In genomic region chr16:21281958-21282730, GRCm38 (mm10) we compare ENCODE assay signal across 15 mouse cellular contexts.
DNase-seq lines count a peak whose midpoint lies in the region; ATAC-seq and TF ChIP-seq lines count a peak whose summit lies in the region.
"Had no signal": no experiment of that assay in that cellular context is flagged by ENCODE, and none has a peak within 500 bp of the region (broad histone marks: within the 10 kb centered on the region; RNA-seq: fewer than 3 reads in every experiment).

No protein-coding gene starts in this region.

- 0 out of 2 replicates have a peak overlapping the region, but pooled peaks have one; percentile 15 for H3K4me2 ChIP-seq in hindbrain, embryonic 12.5 days (replicated peaks)
- H3K4me2 ChIP-seq in hindbrain, embryonic 14.5 days (replicated peaks), result no peak overlapping the region
- no peak overlapping the region for H3K4me2 ChIP-seq in intestine, embryonic 16.5 days (ENCODE audit: low read depth, low read length)
- H3K4me2 ChIP-seq in neural tube, embryonic 15.5 days, result 0 out of 2 replicates have a peak overlapping the region, but pooled peaks have one; percentile 19

- H3K4me1 ChIP-seq in hindbrain, embryonic 12.5 days, result peaks cover 15% of the 10 kb centered on the region
- no peaks in the 10 kb centered on the region; the same call in 1 of the 2 replicates for H3K4me1 ChIP-seq in hindbrain, embryonic 14.5 days (replicated peaks; ENCODE audit: control insufficient read depth, insufficient read depth, low read length)
- H3K4me1 ChIP-seq in intestine, embryonic 16.5 days (ENCODE audit: control insufficient read depth, insufficient read depth, low read length), result peaks cover 21% of the 10 kb centered on the region
- H3K4me1 ChIP-seq in neural tube, embryonic 15.5 days, result peaks cover 11% of the 10 kb centered on the region; the same call in 1 of the 2 replicates

- 0 out of 2 replicates have a peak overlapping the region, but pooled peaks have one; percentile 0 for H3K9ac ChIP-seq in hindbrain, embryonic 12.5 days
- no peak overlapping the region for H3K9ac ChIP-seq in hindbrain, embryonic 14.5 days
- no peak overlapping the region for H3K9ac ChIP-seq in intestine, embryonic 16.5 days (ENCODE audit: low read depth, low read length)
- no peak overlapping the region for H3K9ac ChIP-seq in neural tube, embryonic 15.5 days (replicated peaks)

- no peak overlapping the region for H3K27ac ChIP-seq in hindbrain, embryonic 12.5 days
- no peak overlapping the region for H3K27ac ChIP-seq in hindbrain, embryonic 14.5 days
- no peak overlapping the region for H3K27ac ChIP-seq in intestine, embryonic 16.5 days (ENCODE audit: low read length)
- H3K27ac ChIP-seq in neural tube, embryonic 15.5 days (replicated peaks), result no peak overlapping the region

- no peak for TF ChIP-seq CTCF in brain, embryonic 14.5 days (IDR thresholded peaks at IDR 0.05; ENCODE audit: borderline replicate concordance, extremely low read depth, insufficient read depth, insufficient read length)

- peaks cover 19% of the 10 kb centered on the region for H3K27me3 ChIP-seq in hindbrain, embryonic 12.5 days
- no peaks in the 10 kb centered on the region for H3K27me3 ChIP-seq in hindbrain, embryonic 14.5 days (ENCODE audit: control insufficient read depth, insufficient read depth, low read length)
- H3K27me3 ChIP-seq in intestine, embryonic 16.5 days (replicated peaks; ENCODE audit: control insufficient read depth, insufficient read depth, low read length), result no peaks in the 10 kb centered on the region
- peaks cover 8% of the 10 kb centered on the region; the same call in 1 of the 2 replicates for H3K27me3 ChIP-seq in neural tube, embryonic 15.5 days (replicated peaks)

- H3K4me3 ChIP-seq in hindbrain, embryonic 12.5 days, result no peak overlapping the region
- H3K4me3 ChIP-seq in hindbrain, embryonic 14.5 days (replicated peaks; ENCODE audit: low read length), result no peak overlapping the region
- no peak overlapping the region for H3K4me3 ChIP-seq in intestine, embryonic 16.5 days (ENCODE audit: low read length)
- H3K4me3 ChIP-seq in neural tube, embryonic 15.5 days (replicated peaks), result no peak overlapping the region

- no peaks in the 10 kb centered on the region for H3K9me3 ChIP-seq in hindbrain, embryonic 12.5 days (replicated peaks)
- H3K9me3 ChIP-seq in hindbrain, embryonic 14.5 days (ENCODE audit: control insufficient read depth, low read length), result no peaks in the 10 kb centered on the region
- H3K9me3 ChIP-seq in intestine, embryonic 16.5 days (ENCODE audit: control insufficient read depth, low read length), result no peaks in the 10 kb centered on the region
- H3K9me3 ChIP-seq in neural tube, embryonic 15.5 days (replicated peaks), result 0 out of 2 replicates have a peak, but pooled peaks cover 3% of the 10 kb centered on the region

- no peaks in the 10 kb centered on the region for H3K36me3 ChIP-seq in hindbrain, embryonic 12.5 days
- H3K36me3 ChIP-seq in hindbrain, embryonic 14.5 days (replicated peaks; ENCODE audit: control insufficient read depth, insufficient read depth), result no peaks in the 10 kb centered on the region
- no peaks in the 10 kb centered on the region for H3K36me3 ChIP-seq in intestine, embryonic 16.5 days (ENCODE audit: control insufficient read depth, insufficient read depth, low read length)
- no peaks in the 10 kb centered on the region for H3K36me3 ChIP-seq in neural tube, embryonic 15.5 days

- intact Hi-C loops in left cerebral cortex, postnatal 10 days (cut with DNase I), result no loop called here

- DNase-seq in hindbrain, embryonic 14.5 days (ENCODE audit: low spot score), result no peak
- peak; percentile 49 for DNase-seq in brain, embryonic 14.5 days (ENCODE audit: low read depth)
- DNase-seq in right cerebral cortex, postnatal 14 days, result no peak
- no peak for DNase-seq in left cerebral cortex, postnatal 10 days (ENCODE audit: extremely low spot score in 1 of 2, low spot score in 2 of 2)
- no peak for DNase-seq in Muller cell, postnatal 12 days (ENCODE audit: inconsistent ontology term)
- DNase-seq: cerebellum, adult 11-12 months; heart, postnatal 10 days; kidney, adult 11 months; kidney, postnatal 25 days; left cerebral cortex, postnatal 4 days; lung, adult 2 months; retina, postnatal 1 day had no signal

- TF ChIP-seq POLR2A in brain, embryonic 14.5 days (IDR thresholded peaks at IDR 0.05; ENCODE audit: borderline replicate concordance, extremely low read depth, insufficient read depth, insufficient read length, poor library complexity, severe bottlenecking), result no peak

- 12% methylated on average over 15 of the region's 20 CpGs for WGBS in hindbrain, embryonic 12.5 days
- WGBS in hindbrain, embryonic 14.5 days, result 13% methylated on average over 17 of the region's 20 CpGs
- WGBS in intestine, embryonic 16.5 days, result 14% methylated on average over 15 of the region's 20 CpGs
- WGBS in neural tube, embryonic 15.5 days, result 12% methylated on average over 13 of the region's 20 CpGs

- ATAC-seq in hindbrain, embryonic 12.5 days (ENCODE audit: low FRiP score), result no peak
- no peak for ATAC-seq in hindbrain, embryonic 14.5 days (ENCODE audit: low FRiP score)
- ATAC-seq in intestine, embryonic 16.5 days, result peak; percentile 60
- no peak for ATAC-seq in neural tube, embryonic 15.5 days (ENCODE audit: low FRiP score)

Comparison
In these comparisons a context has a peak if more than half of its experiments do, and no peak if none do; other contexts are left out.
1. H3K4me2 ChIP-seq: peak in hindbrain, embryonic 12.5 days (single experiment) and neural tube, embryonic 15.5 days (single experiment); none in hindbrain, embryonic 14.5 days (single experiment) and intestine, embryonic 16.5 days (single experiment).